Mouse (Mus musculus): ENCODE results near the gene Irgc1. TPM values are rescaled to one million over a fixed set of nuclear protein-coding genes. Genes with fewer than 3 reads are reported as not detected.

Irgc1 gene
- polyA plus RNA-seq, 1 experiment from 2014 or later, result not detected

GRCm38 (mm10) chr7:24482208-24483020 lies 30.3 kb upstream of the Irgc1 start:
- Histone ChIP-seq H3K4me3 (ENCODE audit: low read depth, low read length) (peak overlapping the region; percentile 47), H3K9me3 (ENCODE audit: control insufficient read depth, low read length) (0 out of 2 replicates have a peak, but pooled peaks cover 2% of the 10 kb centered on the region), H3K36me3 (ENCODE audit: control insufficient read depth, insufficient read depth, low read length) (no peaks in the 10 kb centered on the region), H3K9ac (ENCODE audit: low read length) (peak overlapping the region; percentile 59), H3K4me2 (ENCODE audit: low read length) (peak overlapping the region; percentile 57), H3K27ac (ENCODE audit: low read depth) (no peak overlapping the region), H3K27me3 (replicated peaks; ENCODE audit: control insufficient read depth, insufficient read depth, low read length) (peaks cover 16% of the 10 kb centered on the region), H3K4me1 (replicated peaks; ENCODE audit: control insufficient read depth, insufficient read depth, low read length) (no peaks in the 10 kb centered on the region)
- ATAC-seq (replicated peaks; ENCODE audit: low FRiP score, low TSS enrichment, low read depth) (no peak), DNase-seq (ENCODE audit: low spot score) (no peak)
- 1% methylated on average over 19 of the region's 38 CpGs for WGBS

GRCm38 (mm10) chr7:24481474-24482207 lies 29.5 kb upstream of the Irgc1 start, which contains the start of gene Cadm4:
Gene Cadm4 (plus strand): TSS chr7:24482023.
- peaks cover 16% of the 10 kb centered on the region for H3K27me3 ChIP-seq (replicated peaks; ENCODE audit: control insufficient read depth, insufficient read depth, low read length)
- peak within 1 kb of the TSS; percentile 47 for H3K4me3 ChIP-seq (ENCODE audit: low read depth, low read length)
- under 1% methylated on average over 56 of the region's 83 CpGs for WGBS
- H3K9ac ChIP-seq (ENCODE audit: low read length), result peak within 1 kb of the TSS; percentile 59
- H3K27ac ChIP-seq (ENCODE audit: low read depth), result no peak within 1 kb of the TSS
- no peaks in the 10 kb centered on the region for H3K4me1 ChIP-seq (replicated peaks; ENCODE audit: control insufficient read depth, insufficient read depth, low read length)
- H3K9me3 ChIP-seq (ENCODE audit: control insufficient read depth, low read length), result 0 out of 2 replicates have a peak, but pooled peaks cover 2% of the 10 kb centered on the region
- H3K36me3 ChIP-seq (ENCODE audit: control insufficient read depth, insufficient read depth, low read length), result no peaks in the 10 kb centered on the region
- H3K4me2 ChIP-seq (ENCODE audit: low read length), result peak within 1 kb of the TSS; percentile 57
- DNase-seq (ENCODE audit: low spot score) (peak; percentile 97), ATAC-seq (replicated peaks; ENCODE audit: low FRiP score, low TSS enrichment, low read depth) (peak; percentile 87)

- Histone ChIP-seq H3K4me2 (ENCODE audit: low read length) (peak overlapping the region; percentile 57), H3K36me3 (ENCODE audit: control insufficient read depth, insufficient read depth, low read length) (no peaks in the 10 kb centered on the region), H3K27me3 (replicated peaks; ENCODE audit: control insufficient read depth, insufficient read depth, low read length) (peaks cover 16% of the 10 kb centered on the region), H3K27ac (ENCODE audit: low read depth) (no peak overlapping the region), H3K9me3 (ENCODE audit: control insufficient read depth, low read length) (0 out of 2 replicates have a peak, but pooled peaks cover 2% of the 10 kb centered on the region), H3K4me3 (ENCODE audit: low read depth, low read length) (peak overlapping the region; percentile 47), H3K9ac (ENCODE audit: low read length) (peak overlapping the region; percentile 59; the same call in 1 of the 2 replicates), H3K4me1 (replicated peaks; ENCODE audit: control insufficient read depth, insufficient read depth, low read length) (no peaks in the 10 kb centered on the region)
- 11% methylated on average over 13 of the region's 14 CpGs for WGBS
- ATAC-seq (replicated peaks; ENCODE audit: low FRiP score, low TSS enrichment, low read depth) (no peak), DNase-seq (ENCODE audit: low spot score) (no peak)
Measured at GRCm38 (mm10) chr7:24480986-24481473, 28.9 kb upstream of the Irgc1 start.

- Histone ChIP-seq H3K9ac (ENCODE audit: low read length) (no peak overlapping the region), H3K27ac (ENCODE audit: low read depth) (no peak overlapping the region), H3K4me1 (replicated peaks; ENCODE audit: control insufficient read depth, insufficient read depth, low read length) (no peaks in the 10 kb centered on the region), H3K36me3 (ENCODE audit: control insufficient read depth, insufficient read depth, low read length) (no peaks in the 10 kb centered on the region), H3K4me3 (ENCODE audit: low read depth, low read length) (no peak overlapping the region), H3K4me2 (ENCODE audit: low read length) (no peak overlapping the region; the same call in 1 of the 2 replicates), H3K27me3 (replicated peaks; ENCODE audit: control insufficient read depth, insufficient read depth, low read length) (peaks cover 16% of the 10 kb centered on the region), H3K9me3 (ENCODE audit: control insufficient read depth, low read length) (0 out of 2 replicates have a peak, but pooled peaks cover 2% of the 10 kb centered on the region)
- WGBS, result 51% methylated on average over 18 of the region's 18 CpGs
- DNase-seq (ENCODE audit: low spot score) (no peak), ATAC-seq (replicated peaks; ENCODE audit: low FRiP score, low TSS enrichment, low read depth) (no peak)
Measured at GRCm38 (mm10) chr7:24480121-24480941, 28.2 kb upstream of the Irgc1 start.

- no peak overlapping the region for H3K9ac ChIP-seq (ENCODE audit: low read length)
- no peak overlapping the region for H3K4me2 ChIP-seq (ENCODE audit: low read length)
- DNase-seq (ENCODE audit: low spot score) (no peak), ATAC-seq (replicated peaks; ENCODE audit: low FRiP score, low TSS enrichment, low read depth) (no peak)
- H3K27me3 ChIP-seq (replicated peaks; ENCODE audit: control insufficient read depth, insufficient read depth, low read length), result peaks cover 16% of the 10 kb centered on the region
- H3K27ac ChIP-seq (ENCODE audit: low read depth), result no peak overlapping the region
- H3K36me3 ChIP-seq (ENCODE audit: control insufficient read depth, insufficient read depth, low read length), result no peaks in the 10 kb centered on the region
- H3K9me3 ChIP-seq (ENCODE audit: control insufficient read depth, low read length), result 0 out of 2 replicates have a peak, but pooled peaks cover 2% of the 10 kb centered on the region
- no peaks in the 10 kb centered on the region for H3K4me1 ChIP-seq (replicated peaks; ENCODE audit: control insufficient read depth, insufficient read depth, low read length)
- no peak overlapping the region for H3K4me3 ChIP-seq (ENCODE audit: low read depth, low read length)
- WGBS, result 100% methylated on average over 2 of the region's 2 CpGs
Measured at GRCm38 (mm10) chr7:24479685-24480084, 27.6 kb upstream of the Irgc1 start.

GRCm38 (mm10) chr7:24478911-24479310 lies 26.8 kb upstream of the Irgc1 start:
- ATAC-seq (replicated peaks; ENCODE audit: low FRiP score, low TSS enrichment, low read depth) (no peak), DNase-seq (ENCODE audit: low spot score) (no peak)
- H3K36me3 ChIP-seq (ENCODE audit: control insufficient read depth, insufficient read depth, low read length), result no peaks in the 10 kb centered on the region
- H3K4me3 ChIP-seq (ENCODE audit: low read depth, low read length), result no peak overlapping the region
- WGBS, result 88% methylated on average over 5 of the region's 5 CpGs
- H3K9me3 ChIP-seq (ENCODE audit: control insufficient read depth, low read length), result 0 out of 2 replicates have a peak, but pooled peaks cover 2% of the 10 kb centered on the region
- no peak overlapping the region for H3K27ac ChIP-seq (ENCODE audit: low read depth)
- no peaks in the 10 kb centered on the region for H3K4me1 ChIP-seq (replicated peaks; ENCODE audit: control insufficient read depth, insufficient read depth, low read length)
- no peak overlapping the region for H3K4me2 ChIP-seq (ENCODE audit: low read length)
- H3K27me3 ChIP-seq (replicated peaks; ENCODE audit: control insufficient read depth, insufficient read depth, low read length), result peaks cover 16% of the 10 kb centered on the region
- H3K9ac ChIP-seq (ENCODE audit: low read length), result no peak overlapping the region

- H3K27me3 ChIP-seq (replicated peaks; ENCODE audit: control insufficient read depth, insufficient read depth, low read length), result peaks cover 5% of the 10 kb centered on the region; the same call in 1 of the 2 replicates
- H3K9ac ChIP-seq (ENCODE audit: low read length), result no peak overlapping the region
- H3K4me1 ChIP-seq (replicated peaks; ENCODE audit: control insufficient read depth, insufficient read depth, low read length), result no peaks in the 10 kb centered on the region
- no peak overlapping the region for H3K27ac ChIP-seq (ENCODE audit: low read depth)
- 0 out of 2 replicates have a peak, but pooled peaks cover 2% of the 10 kb centered on the region for H3K9me3 ChIP-seq (ENCODE audit: control insufficient read depth, low read length)
- ATAC-seq (replicated peaks; ENCODE audit: low FRiP score, low TSS enrichment, low read depth) (no peak), DNase-seq (ENCODE audit: low spot score) (no peak)
- no peaks in the 10 kb centered on the region for H3K36me3 ChIP-seq (ENCODE audit: control insufficient read depth, insufficient read depth, low read length)
- H3K4me3 ChIP-seq (ENCODE audit: low read depth, low read length), result no peak overlapping the region
- 89% methylated on average over 7 of the region's 7 CpGs for WGBS
- H3K4me2 ChIP-seq (ENCODE audit: low read length), result no peak overlapping the region
Measured at GRCm38 (mm10) chr7:24476856-24477255, 24.8 kb upstream of the Irgc1 start.

- H3K36me3 ChIP-seq (ENCODE audit: control insufficient read depth, insufficient read depth, low read length), result no peaks in the 10 kb centered on the region
- H3K4me3 ChIP-seq (ENCODE audit: low read depth, low read length), result no peak overlapping the region
- DNase-seq (ENCODE audit: low spot score), result no peak
- H3K27ac ChIP-seq (ENCODE audit: low read depth), result no peak overlapping the region
- no peak for ATAC-seq (replicated peaks; ENCODE audit: low FRiP score, low TSS enrichment, low read depth)
- no peak overlapping the region for H3K4me2 ChIP-seq (ENCODE audit: low read length)
- peaks cover 5% of the 10 kb centered on the region; the same call in 1 of the 2 replicates for H3K27me3 ChIP-seq (replicated peaks; ENCODE audit: control insufficient read depth, insufficient read depth, low read length)
- H3K9me3 ChIP-seq (ENCODE audit: control insufficient read depth, low read length), result 0 out of 2 replicates have a peak, but pooled peaks cover 2% of the 10 kb centered on the region
- H3K9ac ChIP-seq (ENCODE audit: low read length), result no peak overlapping the region
- WGBS, result 82% methylated on average over 8 of the region's 8 CpGs
- H3K4me1 ChIP-seq (replicated peaks; ENCODE audit: control insufficient read depth, insufficient read depth, low read length), result no peaks in the 10 kb centered on the region
Measured at GRCm38 (mm10) chr7:24476338-24476737, 24.2 kb upstream of the Irgc1 start.
